Mouse (Mus musculus): ENCODE measurements at regions not wholly inside any gene's neighbourhood (a gene's known extent, or its start where the extent isn't known, plus 50 kb on each side); places are given as distances from the start of the nearest gene placed in this dataset.

GRCm38 (mm10) chr10:11875145-11876131 lies 532.2 kb downstream of the Epm2a start:
- TF ChIP-seq EP300 (IDR thresholded peaks at IDR 0.05; ENCODE audit: low read depth) (no peak), CTCF (IDR thresholded peaks at IDR 0.05; ENCODE audit: low read depth) (no peak)
